ENCODE assay signal across 7 mouse cellular contexts in genomic region chr17:79614691-79615588, GRCm38 (mm10). TPM values are rescaled to one million over a fixed set of nuclear protein-coding genes. Genes with fewer than 3 reads are reported as not detected.
DNase-seq lines count a peak whose midpoint lies in the region; ATAC-seq and TF ChIP-seq lines count a peak whose summit lies in the region.

No protein-coding gene starts in this region.

- 2% methylated on average over 56 of the region's 57 CpGs for WGBS in embryonic facial prominence, embryonic 11.5 days
- 1% methylated on average over 53 of the region's 57 CpGs for WGBS in kidney, adult 2 months
- WGBS in limb, embryonic 12.5 days = 2% methylated on average over 55 of the region's 57 CpGs
- WGBS in midbrain, embryonic 14.5 days = 2% methylated on average over 56 of the region's 57 CpGs

- H3K36me3 ChIP-seq in embryonic facial prominence, embryonic 11.5 days (replicated peaks; ENCODE audit: control insufficient read depth, insufficient read depth, low read depth, low read length) = no peaks in the 10 kb centered on the region
- H3K36me3 ChIP-seq in kidney, adult 2 months (ENCODE audit: control insufficient read depth, insufficient read depth, low read length) = no peaks in the 10 kb centered on the region
- no peaks in the 10 kb centered on the region for H3K36me3 ChIP-seq in limb, embryonic 12.5 days
- H3K36me3 ChIP-seq in midbrain, embryonic 14.5 days (ENCODE audit: control insufficient read depth, insufficient read depth, low read length) = no peaks in the 10 kb centered on the region

- DNase-seq in adrenal gland, postnatal 25 days = peak; percentile 84
- peak; percentile 72 for DNase-seq in embryonic facial prominence, embryonic 11.5 days (ENCODE audit: low spot score)
- peak; percentile 73 to 80 for DNase-seq in heart, adult 18-20 months
- peak; percentile 81 for DNase-seq in kidney, adult 2 months
- peak; percentile 82 for DNase-seq in midbrain, embryonic 14.5 days
- peak; percentile 48 for DNase-seq in spleen, adult 12 weeks (ENCODE audit: low spot score)

- H3K9ac ChIP-seq in embryonic facial prominence, embryonic 11.5 days (replicated peaks; ENCODE audit: low read length) = peak overlapping the region; percentile 97
- H3K9ac ChIP-seq in limb, embryonic 12.5 days (replicated peaks) = peak overlapping the region; percentile 88
- peak overlapping the region; percentile 93 for H3K9ac ChIP-seq in midbrain, embryonic 14.5 days (replicated peaks; ENCODE audit: low read length)

- peak overlapping the region; percentile 84 for H3K4me2 ChIP-seq in embryonic facial prominence, embryonic 11.5 days (ENCODE audit: low read depth, low read length)
- H3K4me2 ChIP-seq in limb, embryonic 12.5 days = peak overlapping the region; percentile 71
- H3K4me2 ChIP-seq in midbrain, embryonic 14.5 days (ENCODE audit: low read length) = peak overlapping the region; percentile 83

- no peak for TF ChIP-seq CTCF in kidney, adult 2 months (conservative IDR thresholded peaks at IDR 0.05; ENCODE audit: insufficient read depth, insufficient read length, low read depth, low read length)

- peak overlapping the region; percentile 73 for H3K4me3 ChIP-seq in embryonic facial prominence, embryonic 11.5 days (ENCODE audit: low read depth, low read length)
- peak overlapping the region; percentile 94 for H3K4me3 ChIP-seq in kidney, adult 2 months (ENCODE audit: insufficient read depth, low read depth, low read length)
- H3K4me3 ChIP-seq in limb, embryonic 12.5 days (replicated peaks) = peak overlapping the region; percentile 82
- H3K4me3 ChIP-seq in midbrain, embryonic 14.5 days (replicated peaks; ENCODE audit: low read depth, low read length) = peak overlapping the region; percentile 82

- peak; percentile 93 for ATAC-seq in embryonic facial prominence, embryonic 11.5 days (replicated peaks; ENCODE audit: insufficient number of reproducible peaks, low FRiP score, low TSS enrichment, low read depth)
- peak; percentile 94 for ATAC-seq in limb, embryonic 12.5 days (ENCODE audit: insufficient number of reproducible peaks, insufficient read depth, low FRiP score, low TSS enrichment, low read depth)
- ATAC-seq in midbrain, embryonic 14.5 days (ENCODE audit: low FRiP score, low TSS enrichment) = peak; percentile 94

- peak overlapping the region; percentile 71 for H3K27ac ChIP-seq in embryonic facial prominence, embryonic 11.5 days (replicated peaks; ENCODE audit: low read depth, low read length)
- H3K27ac ChIP-seq in kidney, adult 2 months (ENCODE audit: insufficient read depth, low read depth, low read length) = peak overlapping the region; percentile 78
- H3K27ac ChIP-seq in limb, embryonic 12.5 days = peak overlapping the region; percentile 91
- H3K27ac ChIP-seq in midbrain, embryonic 14.5 days (replicated peaks; ENCODE audit: low read depth, low read length) = peak overlapping the region; percentile 89

- TF ChIP-seq POLR2A in kidney, adult 2 months (IDR thresholded peaks at IDR 0.05; ENCODE audit: low read depth, low read length) = no peak

- H3K9me3 ChIP-seq in embryonic facial prominence, embryonic 11.5 days (replicated peaks; ENCODE audit: control insufficient read depth, low read length) = no peaks in the 10 kb centered on the region
- no peaks in the 10 kb centered on the region for H3K9me3 ChIP-seq in limb, embryonic 12.5 days
- no peaks in the 10 kb centered on the region for H3K9me3 ChIP-seq in midbrain, embryonic 14.5 days (ENCODE audit: control insufficient read depth, low read length)

- H3K27me3 ChIP-seq in embryonic facial prominence, embryonic 11.5 days (ENCODE audit: control insufficient read depth, insufficient read depth, low read length) = no peaks in the 10 kb centered on the region
- H3K27me3 ChIP-seq in kidney, adult 2 months (replicated peaks; ENCODE audit: control insufficient read depth, insufficient read depth, low read length) = no peaks in the 10 kb centered on the region
- H3K27me3 ChIP-seq in limb, embryonic 12.5 days = no peaks in the 10 kb centered on the region
- H3K27me3 ChIP-seq in midbrain, embryonic 14.5 days (ENCODE audit: control insufficient read depth, insufficient read depth, low read length) = no peaks in the 10 kb centered on the region

- H3K4me1 ChIP-seq in embryonic facial prominence, embryonic 11.5 days (ENCODE audit: control insufficient read depth, insufficient read depth, low read length) = no peaks in the 10 kb centered on the region
- no peaks in the 10 kb centered on the region for H3K4me1 ChIP-seq in kidney, adult 2 months (ENCODE audit: control insufficient read depth, insufficient read depth, low read length)
- no peaks in the 10 kb centered on the region; the same call in 1 of the 2 replicates for H3K4me1 ChIP-seq in limb, embryonic 12.5 days (replicated peaks)
- H3K4me1 ChIP-seq in midbrain, embryonic 14.5 days (ENCODE audit: control insufficient read depth, insufficient read depth, low read length) = peaks cover 10% of the 10 kb centered on the region; the same call in 1 of the 2 replicates

RNA-seq across cellular contexts. Expression of gene Rmdn2, which starts 3.3 kb away (rescaled TPM):
- total RNA-seq in adrenal gland, postnatal 25 days (2021) = 306 and 392 TPM in 2 replicates
- 9.5 and 9.7 TPM in 2 replicates for polyA plus RNA-seq in embryonic facial prominence, embryonic 11.5 days (2014; fragmentation: Nextera tagmentation; extraction: Ambion mirVana)
- 10 to 100 TPM; 12.5 to 13.1 TPM for total RNA-seq in heart, adult 18-20 months (2021)
- 1.9 TPM in 2 replicates for polyA plus RNA-seq in kidney, adult 2 months (2012; rRNA removed)
- 8.7 and 9.8 TPM in 2 replicates for polyA plus RNA-seq in limb, embryonic 12.5 days (2016; fragmentation: Nextera tagmentation; extraction: Ambion mirVana)
- polyA plus RNA-seq in midbrain, embryonic 14.5 days (2014; fragmentation: Nextera tagmentation; extraction: Ambion mirVana) = 7.7 and 8.8 TPM in 2 replicates

Comparison
In these comparisons a context has a peak if more than half of its experiments do, and no peak if none do; other contexts are left out.
1. Peak in every context shown above with its lines: DNase-seq, ATAC-seq, H3K4me3 ChIP-seq and H3K27ac ChIP-seq.